Mouse (Mus musculus) frontal cortex, postnatal 14 days (tissue): Measurements from ENCODE around the gene Osbpl5.

Experiments used
- DNase-seq, 2 experiments: peaks; one replicate each; pipeline ENCODE4 v3.0.0; 2022; ENCODE audit warnings: low spot score in 2 of 2

Osbpl5 gene

DNA sequence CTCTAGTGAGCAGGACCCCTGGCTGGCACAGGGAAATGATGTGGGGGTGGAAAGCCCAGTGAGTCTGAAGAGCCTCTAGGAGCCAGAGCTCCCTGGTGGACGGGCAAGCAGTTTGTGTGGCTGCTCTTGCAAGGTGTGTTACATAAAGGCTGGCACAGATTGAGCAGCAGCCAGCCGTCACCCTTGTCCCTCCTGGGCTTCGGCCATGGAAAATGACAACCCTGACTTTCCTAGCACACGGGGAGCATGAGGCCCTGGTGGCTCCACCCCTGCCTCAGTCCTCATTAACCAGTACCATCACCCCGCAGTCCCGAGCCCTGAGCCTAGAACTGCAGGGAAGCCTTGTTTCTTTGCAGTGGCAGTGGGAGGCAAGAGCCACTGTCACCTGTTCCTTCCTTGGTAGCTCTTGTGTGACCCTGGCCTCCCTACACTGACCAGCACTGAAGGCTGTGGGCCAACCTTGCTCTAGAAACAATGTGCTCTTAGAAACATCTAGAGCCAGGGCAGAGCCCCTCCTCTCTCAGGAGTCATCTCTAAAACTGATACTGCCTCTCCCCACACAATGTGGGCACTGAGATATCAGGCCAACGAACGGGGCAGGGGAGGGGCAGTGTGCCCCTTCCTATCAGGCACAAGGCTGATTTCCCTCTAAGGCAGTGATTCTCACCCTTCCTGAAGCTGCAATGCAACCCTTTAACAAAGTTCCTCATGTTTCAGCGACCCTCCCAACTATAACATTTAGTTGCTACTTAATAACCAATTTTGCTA is 1.2 kb downstream of the Osbpl5 start:
- DNase-seq, result no peak

DNA sequence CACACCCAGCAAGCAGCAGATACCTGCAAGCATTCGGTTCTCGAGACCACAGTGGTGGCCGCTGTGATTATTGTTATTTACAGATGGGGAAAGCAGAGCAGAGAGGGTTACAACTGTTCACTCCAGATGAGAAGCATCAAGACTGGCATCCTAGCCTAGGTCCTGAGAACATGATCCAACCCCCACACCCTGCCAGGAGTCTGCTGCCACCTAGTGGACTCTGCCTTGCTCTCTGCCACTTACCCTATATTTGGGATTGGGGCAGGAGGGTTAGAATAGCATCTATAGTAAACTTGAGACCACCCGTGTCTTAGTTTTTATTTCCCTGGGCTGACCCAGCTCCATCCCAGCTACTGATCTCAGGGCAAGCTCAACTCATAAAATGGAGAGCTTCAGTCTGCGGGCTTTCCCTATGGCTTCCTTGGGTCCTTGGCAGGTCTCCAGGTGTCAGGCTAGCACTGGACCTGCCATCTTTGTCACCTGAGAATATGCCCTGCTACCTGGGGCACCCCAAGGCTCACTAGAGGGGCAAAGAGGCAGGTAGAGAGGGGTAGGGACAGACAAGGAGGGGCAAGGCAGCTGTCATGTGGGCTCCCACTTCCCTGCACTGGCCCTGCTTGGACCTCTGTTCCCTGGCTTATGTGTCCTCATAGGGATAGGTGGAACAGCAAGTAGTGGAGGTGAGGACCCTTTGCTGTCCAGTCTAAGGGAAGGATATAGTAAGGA is 2.6 kb downstream of the Osbpl5 start:
- no peak for DNase-seq

DNA sequence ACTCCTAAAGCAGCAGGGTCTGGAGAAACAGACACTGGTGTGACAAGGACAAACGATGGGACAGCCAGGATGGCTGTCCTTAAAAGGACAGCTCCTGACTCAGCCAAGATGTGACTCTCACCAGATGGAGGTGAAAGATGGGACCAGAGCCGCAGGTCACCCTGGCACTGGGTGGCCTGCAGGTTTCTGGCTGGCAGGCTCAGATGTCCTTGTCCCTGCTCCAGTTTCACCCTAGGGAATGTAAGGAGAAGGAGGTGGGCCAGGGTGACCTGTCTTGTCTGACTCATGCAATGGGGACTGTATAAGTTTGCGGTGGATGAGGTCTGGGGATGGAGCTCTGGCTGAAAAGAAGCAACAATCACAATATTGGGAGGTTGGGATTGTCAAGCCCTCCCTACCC is 4.2 kb downstream of the Osbpl5 start:
- DNase-seq, result no peak

DNA sequence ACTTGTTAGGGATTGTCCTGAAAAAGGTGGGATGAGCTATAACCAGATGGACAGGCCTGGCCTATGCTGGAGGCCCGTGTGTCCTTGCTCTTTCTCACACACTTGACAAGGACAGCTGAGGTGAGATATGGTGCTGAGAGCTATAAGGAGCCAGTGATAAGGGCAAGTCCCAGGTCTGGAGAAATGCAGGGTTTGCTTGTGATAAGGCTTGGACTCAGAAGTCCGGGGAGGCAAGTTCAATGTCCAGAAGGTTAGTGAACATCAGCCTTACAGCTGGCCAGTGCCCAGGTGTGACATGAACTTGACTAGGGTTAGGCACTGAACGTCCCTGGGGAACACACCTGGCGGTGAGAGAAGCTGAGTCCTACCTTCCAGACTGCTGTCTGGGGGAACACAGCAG is 4.7 kb downstream of the Osbpl5 start:
- DNase-seq, result no peak

DNA sequence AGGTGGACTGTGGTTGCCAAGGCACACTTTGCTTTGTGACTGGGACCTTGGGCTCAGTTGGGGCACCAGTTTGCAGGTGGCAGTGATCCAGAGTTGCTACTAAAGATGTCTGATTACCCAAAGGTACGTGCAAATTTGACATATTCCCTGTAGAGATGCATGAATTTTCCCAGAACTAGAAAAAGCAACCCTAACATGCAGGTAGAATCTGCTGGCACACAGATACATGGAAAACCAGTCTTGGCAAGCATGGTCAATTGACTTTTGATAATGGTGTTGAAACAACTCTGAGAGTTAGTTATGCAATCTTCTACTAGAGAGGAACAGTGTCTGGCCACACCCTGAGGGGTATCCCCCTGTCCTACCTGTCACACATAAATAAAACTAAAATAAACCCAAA is 5.4 kb downstream of the Osbpl5 start:
- DNase-seq, result no peak

DNA sequence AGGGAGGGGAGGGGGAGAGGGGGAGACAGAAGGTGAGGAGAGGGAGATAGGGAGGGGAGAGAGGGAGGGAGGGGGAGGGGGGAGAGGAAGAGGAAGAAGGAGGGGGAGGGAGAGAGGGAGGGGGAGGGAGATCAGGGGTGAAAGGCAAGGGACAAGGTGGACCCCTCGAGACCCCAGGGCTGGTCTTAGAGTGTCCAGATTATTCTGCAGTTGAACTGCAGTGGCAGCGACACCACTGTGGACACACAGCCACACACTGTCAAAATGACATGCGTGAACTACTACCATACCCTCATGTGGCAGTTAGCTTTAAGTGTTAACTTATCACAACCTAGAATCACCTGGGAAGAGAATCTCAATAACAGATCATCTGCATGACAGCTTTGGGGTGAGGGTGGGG is 7.7 kb downstream of the Osbpl5 start:
- DNase-seq, result no peak

DNA sequence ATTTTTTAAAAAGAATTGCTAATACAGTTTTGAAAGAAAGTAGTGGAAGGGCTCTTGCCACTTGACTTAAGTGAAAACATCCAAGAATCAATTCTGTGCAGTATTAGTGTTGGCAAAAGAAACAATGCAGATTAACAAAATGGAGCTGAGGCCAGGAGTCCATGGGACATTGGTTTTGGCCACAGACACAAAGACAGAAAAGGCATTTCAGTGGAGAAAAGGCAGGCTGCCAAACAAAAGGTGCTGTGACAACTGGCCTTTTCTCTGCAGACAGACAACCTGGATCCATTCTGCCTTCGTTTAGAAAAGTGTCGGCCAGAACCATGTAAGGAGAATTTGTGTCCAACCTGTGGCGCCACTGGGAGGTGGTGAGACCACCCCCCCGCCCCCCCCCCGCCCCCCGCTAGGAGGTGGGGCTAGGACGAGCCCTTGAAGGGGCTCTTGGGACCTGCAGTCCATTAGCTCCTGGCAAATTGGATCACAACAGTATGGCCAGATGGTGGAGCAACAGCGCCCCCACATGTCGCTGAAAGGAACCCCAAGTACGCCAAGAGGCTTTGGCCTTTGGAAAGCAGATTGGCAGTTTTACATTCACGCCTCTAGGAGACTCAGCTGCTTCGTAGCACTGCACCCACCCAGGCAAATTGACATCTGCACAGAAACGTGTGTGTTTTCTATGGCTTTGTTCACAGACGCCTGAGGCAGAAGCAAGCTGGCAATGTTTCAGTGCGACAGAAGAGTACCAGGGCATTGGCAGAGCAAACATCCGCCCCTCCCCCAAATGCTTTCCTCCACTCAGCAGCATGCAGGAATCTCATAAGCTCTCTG is 8.5 kb downstream of the Osbpl5 start:
- peak; percentile 84 to 86 for DNase-seq

DNA sequence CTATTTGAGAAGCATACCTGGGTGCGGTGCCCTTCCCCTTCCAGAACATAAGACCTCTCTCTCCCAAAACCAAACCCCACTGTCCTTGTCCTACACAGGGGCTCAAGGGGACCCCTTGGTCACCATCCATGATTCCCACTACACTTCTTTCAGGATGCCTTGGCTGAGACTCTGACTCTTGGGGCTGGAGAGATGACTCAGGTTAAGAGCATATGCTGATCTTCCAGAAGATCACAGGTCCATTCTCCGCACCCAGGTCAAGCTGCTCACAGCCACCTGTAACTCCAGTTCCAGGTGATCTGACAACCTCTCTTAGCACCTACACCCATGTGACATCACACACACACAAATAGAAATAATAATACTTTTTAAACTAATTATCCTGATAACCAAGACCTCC is 16.1 kb downstream of the Osbpl5 start:
- no peak for DNase-seq

DNA sequence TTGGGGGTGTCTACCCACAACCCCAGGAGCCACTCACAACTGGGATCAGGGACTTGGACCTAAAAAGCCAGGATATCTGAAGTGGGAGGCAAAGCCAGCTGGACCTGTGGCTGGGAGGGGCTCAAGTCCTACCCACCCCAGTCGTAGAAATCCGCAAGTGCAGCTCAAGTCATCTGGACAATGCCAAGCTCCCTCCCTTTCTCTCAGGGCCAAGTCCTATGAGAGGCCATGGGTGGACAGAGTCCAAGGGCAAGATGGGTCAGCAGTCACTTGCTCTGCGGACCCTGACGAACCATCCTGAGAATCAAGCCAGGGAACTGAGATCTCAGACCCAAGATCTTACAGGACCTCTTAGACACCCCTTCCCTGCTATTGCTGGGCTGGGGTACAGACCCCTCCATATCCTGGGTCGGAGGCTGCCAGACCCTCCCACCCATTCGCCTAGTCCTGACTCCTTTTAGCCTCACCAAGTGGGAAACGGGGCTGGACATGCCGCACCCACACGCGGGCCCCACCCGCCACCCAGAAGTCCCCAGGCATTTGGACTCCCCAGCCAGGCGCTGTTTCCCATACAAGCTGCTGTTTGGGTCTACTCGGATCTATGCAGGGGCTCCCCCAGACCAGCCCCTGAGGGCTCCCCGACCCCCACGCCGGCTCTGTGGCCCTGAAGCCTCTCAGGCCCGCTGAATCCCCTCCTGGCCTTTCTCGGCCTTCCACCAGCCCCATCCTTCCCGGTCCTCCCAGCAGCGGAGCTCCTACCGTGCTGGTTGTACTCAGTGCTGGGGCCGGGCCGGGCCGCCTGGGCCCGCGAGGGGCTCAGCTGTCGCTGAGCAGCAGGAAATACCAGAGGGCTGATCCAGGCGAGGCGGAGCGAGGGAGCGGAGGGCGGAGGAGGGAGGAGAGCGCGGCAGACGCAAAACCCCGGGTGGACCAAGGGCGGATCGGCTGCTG is 17.0 kb downstream of the Osbpl5 start:
- peak; percentile 68 to 75 for DNase-seq

DNA sequence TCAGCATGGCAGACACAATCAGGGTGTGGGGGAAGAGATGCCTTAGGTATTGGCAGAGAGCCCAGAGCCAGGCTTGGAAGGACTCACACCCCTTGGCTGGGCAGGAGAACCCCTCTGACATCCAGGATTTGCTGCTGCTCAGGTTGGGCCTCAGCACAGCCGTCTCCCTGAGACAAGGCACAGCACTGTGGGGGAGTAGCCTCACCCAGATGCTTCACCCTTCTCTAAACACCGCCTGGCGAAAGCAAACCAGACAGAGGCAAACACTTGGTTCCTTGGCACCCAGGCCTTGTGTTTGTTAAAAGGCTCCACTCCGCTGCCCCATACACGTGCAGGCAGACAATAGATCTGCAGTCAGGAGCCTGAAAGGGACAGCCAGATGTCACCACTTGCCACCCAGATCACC is 18.2 kb downstream of the Osbpl5 start:
- DNase-seq, result no peak

DNA sequence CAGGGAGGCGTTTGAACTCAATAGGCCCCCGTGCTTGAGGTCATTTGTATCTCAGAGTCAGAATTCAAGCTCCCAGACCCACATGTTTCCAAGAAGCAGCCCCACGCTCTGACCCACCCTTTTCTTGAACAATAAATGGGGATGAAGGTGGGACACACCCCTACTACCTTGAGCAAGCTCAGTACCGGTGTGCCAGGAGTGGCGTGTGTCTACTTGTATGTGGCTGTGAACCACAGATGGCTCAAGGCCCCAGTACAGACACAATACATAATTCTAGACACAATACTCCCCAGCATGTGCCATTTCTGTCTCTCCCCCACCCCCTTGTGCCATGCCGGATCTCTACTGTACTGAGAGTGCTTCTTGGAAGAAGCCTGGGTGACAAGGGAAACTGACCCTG is 18.6 kb downstream of the Osbpl5 start:
- no peak for DNase-seq

DNA sequence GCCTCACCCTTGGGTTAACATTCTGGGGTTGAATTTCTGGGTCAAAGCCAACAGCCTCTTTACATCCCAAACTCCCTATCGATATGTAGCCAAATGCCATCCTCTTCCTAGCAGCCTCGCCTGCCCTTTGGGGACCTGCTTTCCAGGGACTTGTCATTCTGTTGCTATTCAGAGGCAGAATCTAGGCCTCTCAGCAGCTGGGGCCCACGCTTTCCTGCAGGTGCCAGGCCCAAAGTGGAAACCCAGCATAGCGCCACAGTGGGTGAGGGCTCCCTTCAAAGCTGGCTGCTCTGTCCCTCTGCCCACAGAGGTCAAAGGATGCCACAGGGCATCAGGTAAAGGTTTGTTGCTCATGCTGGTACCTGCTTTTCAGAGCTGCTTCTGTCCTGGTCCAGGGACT is 23.0 kb downstream of the Osbpl5 start:
- DNase-seq, result no peak

DNA sequence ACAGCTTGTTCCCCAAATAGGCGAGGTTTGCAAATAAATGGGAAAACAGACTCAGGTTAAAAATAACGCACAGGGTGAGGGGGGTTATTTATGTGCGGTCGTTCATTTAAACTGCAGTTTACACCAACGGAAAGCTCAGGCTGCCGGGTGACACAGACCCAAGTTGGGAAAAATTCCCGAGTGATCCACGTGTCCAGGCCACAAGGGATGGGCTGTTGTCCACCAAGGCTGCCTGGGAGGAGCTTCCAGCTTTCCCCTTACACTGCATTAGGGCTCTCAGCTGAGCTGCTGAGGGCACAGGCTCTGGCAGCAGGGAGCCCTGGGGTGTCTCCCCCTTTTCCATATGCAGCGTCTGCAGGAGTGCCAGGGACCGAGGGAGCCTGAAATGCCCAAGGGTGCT is 26.9 kb downstream of the Osbpl5 start:
- DNase-seq, result no peak

DNA sequence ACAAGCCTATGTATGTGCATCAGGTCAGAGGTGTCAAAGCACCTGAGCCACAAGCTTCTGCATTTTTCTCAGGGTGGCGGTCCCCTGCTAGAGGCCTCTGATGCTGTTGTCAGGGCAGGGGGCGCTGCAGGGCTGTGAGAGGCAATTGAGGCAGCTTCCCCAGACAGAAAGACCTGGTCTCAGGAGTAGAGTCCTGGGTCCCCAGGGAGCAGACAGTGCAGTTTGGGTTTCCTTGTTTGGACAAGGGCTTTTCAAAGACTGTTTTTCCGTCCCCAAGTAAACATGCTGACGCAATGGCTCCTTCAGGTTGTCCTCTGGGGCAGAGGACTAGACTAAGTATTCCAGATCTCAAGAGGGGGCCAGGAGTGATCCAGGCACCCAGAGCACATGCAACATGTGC is 30.4 kb downstream of the Osbpl5 start:
- no peak for DNase-seq

DNA sequence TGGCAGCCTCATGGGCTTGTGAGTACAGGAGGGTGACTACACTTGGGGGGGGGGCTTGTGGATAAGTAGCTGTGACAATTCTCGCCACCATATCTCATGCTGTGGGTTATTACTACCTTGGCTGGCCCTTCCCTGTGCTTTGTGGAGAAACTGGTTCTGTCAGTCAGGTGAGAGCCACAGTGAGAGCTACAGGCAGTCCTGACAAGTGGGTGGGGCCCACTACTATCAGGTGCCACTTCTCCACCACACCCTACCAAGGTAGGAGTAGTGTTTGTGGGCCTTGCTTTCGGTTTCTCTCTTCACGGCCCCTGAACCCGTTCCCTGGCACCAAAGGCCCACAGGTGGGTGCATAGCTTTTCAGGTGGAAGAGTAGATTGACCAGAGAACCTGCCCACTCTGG is 32.9 kb downstream of the Osbpl5 start:
- DNase-seq, result no peak

DNA sequence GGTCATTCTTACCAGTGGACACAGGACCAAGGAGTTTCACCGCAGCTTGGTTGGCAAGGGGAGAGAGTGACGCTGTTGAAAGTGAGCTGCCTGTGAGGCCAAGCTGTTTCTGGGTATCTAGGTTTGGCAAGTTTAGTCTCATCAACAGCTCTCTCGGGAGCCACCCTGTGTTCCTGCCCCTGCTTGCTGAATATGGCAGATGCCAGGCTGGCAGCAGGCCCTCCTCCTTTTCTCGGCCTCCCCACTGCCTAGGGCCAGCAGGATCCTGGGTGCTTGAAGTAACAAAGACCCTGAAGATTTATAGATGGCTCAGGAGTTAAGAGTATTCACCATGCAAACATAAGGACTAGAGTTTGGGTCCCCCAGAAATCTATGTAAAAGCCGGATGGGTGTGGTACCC is 34.1 kb downstream of the Osbpl5 start:
- no peak for DNase-seq

DNA sequence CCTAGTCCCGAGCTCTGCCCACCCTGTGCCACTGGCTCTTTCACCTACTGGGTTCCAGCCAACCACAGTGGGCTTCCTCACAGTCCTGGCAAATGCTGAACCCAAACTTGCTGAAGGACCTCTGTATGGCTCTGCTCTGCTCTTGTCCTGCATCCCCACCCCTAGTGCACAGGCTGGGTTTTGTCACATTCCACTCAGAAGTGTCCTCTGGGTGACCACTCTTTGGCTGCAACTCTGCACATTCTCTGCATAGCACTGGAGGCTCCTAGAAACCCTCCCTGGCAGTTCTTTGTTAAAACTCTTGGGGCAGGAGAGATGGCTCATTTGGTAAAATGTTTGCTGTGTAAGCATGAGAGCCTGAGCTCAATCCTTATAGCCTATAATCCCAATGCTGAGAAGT is 39.0 kb downstream of the Osbpl5 start:
- no peak for DNase-seq

DNA sequence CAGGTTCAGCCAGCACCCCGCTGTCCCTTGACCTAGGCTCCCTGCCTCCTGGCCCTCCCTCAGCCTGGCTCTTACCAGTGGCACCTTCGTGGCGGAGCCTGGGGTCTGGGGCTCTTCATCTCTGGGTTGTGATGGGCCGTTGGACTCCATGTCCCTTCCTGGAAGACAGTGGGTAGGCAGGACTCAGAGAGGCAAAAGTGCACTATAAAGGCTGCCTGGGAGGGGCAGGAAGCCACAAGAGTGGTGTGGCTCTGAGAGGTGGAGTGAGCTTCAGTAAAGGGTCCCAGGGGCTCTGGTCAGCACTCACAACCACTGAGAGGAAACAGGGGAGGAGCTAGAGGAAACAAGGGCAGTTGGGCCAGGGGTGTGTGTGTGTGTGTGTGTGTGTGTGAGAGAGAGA is 43.4 kb downstream of the Osbpl5 start:
- no peak for DNase-seq

DNA sequence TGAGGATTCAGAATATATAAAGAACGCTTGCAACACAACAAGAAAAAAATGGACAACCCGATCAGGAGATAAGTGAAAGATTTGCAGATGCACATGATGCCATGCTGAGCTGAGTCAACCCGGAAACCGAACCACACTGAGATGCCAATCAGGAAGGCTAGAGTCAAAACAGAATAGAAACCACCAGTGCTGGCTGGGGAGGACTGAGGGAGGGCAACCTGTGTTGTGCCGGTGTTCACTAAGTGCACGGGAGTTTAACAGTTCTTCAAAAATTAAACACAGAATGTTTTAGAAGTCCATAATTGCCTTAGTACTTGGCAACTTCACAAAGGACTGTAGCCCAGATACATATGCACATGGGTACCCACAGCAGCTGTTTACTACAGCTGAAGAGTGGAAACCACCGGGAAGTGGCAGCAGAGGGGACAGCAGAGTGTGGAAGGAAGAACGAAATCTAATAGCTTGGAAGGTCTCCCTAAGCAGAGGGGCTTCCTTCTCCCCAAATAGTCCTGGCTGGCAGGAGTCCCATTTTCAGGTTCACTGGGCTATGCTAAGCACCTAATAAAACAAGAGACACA is 43.9 kb downstream of the Osbpl5 start:
- DNase-seq, result no peak

DNA sequence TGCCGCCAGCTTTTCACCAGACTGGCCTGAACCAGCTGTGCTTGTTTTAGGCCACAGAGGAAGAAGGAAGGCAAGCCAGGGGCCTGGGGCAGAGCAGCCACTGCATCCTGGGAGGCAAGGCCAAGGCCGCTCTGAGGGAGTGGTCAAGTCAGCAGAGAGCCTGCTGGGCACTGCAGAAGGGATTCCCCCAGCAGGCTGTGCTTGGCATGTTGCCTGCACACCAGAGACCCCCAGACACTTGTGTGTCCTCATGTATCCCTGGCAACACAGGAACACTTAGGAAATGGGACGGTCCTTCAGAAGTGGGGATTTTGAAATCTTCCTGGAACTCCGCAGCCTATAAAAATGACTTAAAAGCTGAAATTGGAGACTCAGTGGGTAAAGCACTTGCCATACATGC is 44.8 kb downstream of the Osbpl5 start:
- DNase-seq, result no peak

DNA sequence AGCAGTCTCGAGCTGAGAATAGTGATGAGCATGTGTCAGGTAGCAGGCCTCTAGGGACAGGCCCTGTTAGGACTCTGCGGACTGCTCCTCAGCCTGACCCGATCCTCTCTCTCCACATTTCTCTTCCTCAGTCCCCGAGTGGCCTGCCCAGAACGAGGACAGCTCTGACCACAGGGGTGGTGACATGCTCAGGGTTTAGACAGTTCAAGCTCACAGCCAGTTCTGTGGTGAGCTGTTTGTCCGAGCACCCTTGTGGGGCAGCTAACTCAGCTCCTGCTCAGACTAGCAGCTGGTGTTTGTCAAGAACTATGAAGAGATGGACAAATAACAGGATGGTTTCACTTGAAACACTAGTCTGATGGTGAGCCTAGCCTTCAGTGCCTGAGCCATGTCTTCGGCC is 45.4 kb downstream of the Osbpl5 start:
- no peak for DNase-seq
